Mouse (Mus musculus) E14TG2a.4 (cell line): ENCODE results near the gene Hspa12b.

ENCODE experiments used
- CTCF ChIP-seq: conservative IDR thresholded peaks from 2 replicates; pipeline ENCODE4 v1.5.1; 2014; ENCODE audit warnings: low read length
- NANOG ChIP-seq: IDR thresholded peaks from 2 replicates; pipeline ENCODE4 v1.6.1; 2014; ENCODE audit warnings: borderline replicate concordance, low read length, mixed read lengths

DNA sequence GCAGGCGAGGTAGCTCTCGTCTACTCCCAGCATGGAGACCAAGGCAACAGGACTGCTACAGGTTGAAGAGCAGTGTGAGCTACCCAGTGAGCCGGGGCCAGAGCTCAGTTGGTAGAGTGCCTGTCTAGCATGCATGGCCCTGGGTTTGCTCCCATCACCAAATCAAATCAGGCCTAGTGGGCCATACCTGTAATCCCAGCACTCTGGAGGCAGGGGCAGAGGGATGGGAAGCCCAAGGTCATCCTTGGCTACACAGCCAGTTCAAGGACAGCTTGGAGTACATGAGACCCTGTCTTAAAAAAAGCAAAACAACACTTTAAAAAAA lies 22.1 kb downstream of the Hspa12b start:
- TF ChIP-seq CTCF (no peak), NANOG (no peak)
